Mouse (Mus musculus): ENCODE data around the gene Mllt11.

Gene Mllt11

GRCm38 (mm10) chr3:95231298-95232221, at the start of gene Mllt11:
Mllt11 (minus strand) TSS chr3:95232171.
- DNase-seq (ENCODE audit: low spot score in 2 of 2) = no peak

GRCm38 (mm10) chr3:95281216-95282126, 49.5 kb upstream of the Mllt11 start, which contains the start of the genes Mindy1 and Prune1:
Mindy1 (plus strand) TSS chr3:95281345.
Prune1 (minus strand) TSS chr3:95282076.
- peak; percentile 95 to 99 for DNase-seq (ENCODE audit: low spot score in 2 of 2)

DNA sequence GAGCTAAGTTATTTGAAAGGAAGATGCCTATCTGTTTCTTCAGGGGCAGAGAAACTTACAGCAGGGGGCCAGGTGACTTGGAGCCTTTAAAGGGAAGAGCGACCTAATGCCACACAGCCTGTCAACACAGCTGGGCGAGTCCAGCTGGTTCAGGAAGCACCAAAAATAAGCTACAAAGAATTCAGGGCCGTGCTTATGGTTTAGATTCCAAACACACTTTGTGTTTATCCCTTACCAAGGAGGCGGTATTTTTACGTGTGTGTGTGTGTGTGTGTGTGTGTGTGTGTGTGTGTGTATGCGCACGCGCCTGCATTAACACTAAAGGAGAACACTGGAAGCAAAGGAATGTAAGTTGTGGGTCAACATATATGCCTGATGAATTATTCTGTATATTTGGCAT, 48.8 kb upstream of the Mllt11 start:
- peak in 1 of 2 experiments; percentile 6 for DNase-seq (ENCODE audit: low spot score in 2 of 2)

GRCm38 (mm10) chr3:95277149-95277551, 45.2 kb upstream of the Mllt11 start:
- DNase-seq (ENCODE audit: low spot score in 2 of 2) = no peak

- DNase-seq (ENCODE audit: low spot score in 2 of 2) = no peak
Measured at GRCm38 (mm10) chr3:95276428-95276934, 44.5 kb upstream of the Mllt11 start.

GRCm38 (mm10) chr3:95275161-95275560, 43.2 kb upstream of the Mllt11 start:
- DNase-seq (ENCODE audit: low spot score in 2 of 2) = no peak

GRCm38 (mm10) chr3:95274453-95274852, 42.5 kb upstream of the Mllt11 start:
- DNase-seq (ENCODE audit: low spot score in 2 of 2) = no peak

- DNase-seq (ENCODE audit: low spot score in 2 of 2) = peak in 1 of 2 experiments; percentile 6
Measured at GRCm38 (mm10) chr3:95273471-95273870, 41.5 kb upstream of the Mllt11 start.

- no peak for DNase-seq (ENCODE audit: low spot score in 2 of 2)
Measured at GRCm38 (mm10) chr3:95270766-95271364, 38.9 kb upstream of the Mllt11 start.

DNA sequence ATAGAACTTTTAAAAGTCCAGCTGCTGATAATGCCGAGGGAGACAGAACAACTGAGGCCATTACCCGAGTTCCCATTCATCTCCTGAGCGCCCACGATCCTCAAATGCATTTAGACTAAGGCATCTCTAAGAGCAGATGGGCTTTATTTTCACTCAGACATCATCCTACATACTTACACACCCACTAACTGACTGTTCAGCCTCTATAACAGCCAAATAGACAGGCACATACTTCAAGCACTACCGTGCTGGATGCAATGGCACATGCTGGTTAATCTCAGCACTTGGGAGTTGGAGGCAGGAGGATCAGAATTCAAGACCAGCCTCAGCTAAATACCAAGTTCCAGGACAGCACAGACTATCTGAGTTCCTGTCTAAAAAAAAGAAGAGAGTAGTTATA, 37.8 kb upstream of the Mllt11 start:
- DNase-seq (ENCODE audit: low spot score in 2 of 2) = no peak

GRCm38 (mm10) chr3:95267855-95268254, 35.9 kb upstream of the Mllt11 start:
- DNase-seq (ENCODE audit: low spot score in 2 of 2) = no peak

GRCm38 (mm10) chr3:95266052-95266451, 34.1 kb upstream of the Mllt11 start:
- no peak for DNase-seq (ENCODE audit: low spot score in 2 of 2)

- no peak for DNase-seq (ENCODE audit: low spot score in 2 of 2)
Measured at GRCm38 (mm10) chr3:95264724-95265123, 32.8 kb upstream of the Mllt11 start.

GRCm38 (mm10) chr3:95263089-95263739, 31.2 kb upstream of the Mllt11 start:
- peak in 1 of 2 experiments; percentile 40 for DNase-seq (ENCODE audit: low spot score in 2 of 2)

GRCm38 (mm10) chr3:95261975-95262374, 30.0 kb upstream of the Mllt11 start:
- no peak for DNase-seq (ENCODE audit: low spot score in 2 of 2)

DNA sequence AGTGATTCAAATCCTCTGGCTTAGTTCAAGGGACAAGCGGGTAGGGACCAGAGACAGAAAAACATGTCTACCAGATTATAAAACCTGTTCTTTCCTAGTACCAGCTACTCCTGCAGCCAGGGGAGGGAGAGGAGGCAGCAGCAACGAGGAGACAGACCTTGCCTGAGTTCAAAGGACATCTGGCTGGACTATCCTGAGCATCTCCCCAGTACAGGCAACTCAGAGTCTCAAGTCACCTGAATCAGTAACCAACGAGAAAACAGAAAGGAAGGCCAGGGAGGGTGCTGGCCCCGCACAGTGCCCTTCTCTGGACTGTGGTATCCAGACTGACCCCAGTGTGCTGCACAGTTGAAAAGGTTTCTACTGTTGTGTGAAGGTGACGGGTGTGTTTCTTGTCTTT, 25.0 kb upstream of the Mllt11 start:
- DNase-seq (ENCODE audit: low spot score in 2 of 2) = no peak

GRCm38 (mm10) chr3:95250783-95251424, 18.9 kb upstream of the Mllt11 start, which contains the start of gene Bnipl:
Bnipl (minus strand) TSS chr3:95251193.
- DNase-seq (ENCODE audit: low spot score in 2 of 2) = no peak

DNA sequence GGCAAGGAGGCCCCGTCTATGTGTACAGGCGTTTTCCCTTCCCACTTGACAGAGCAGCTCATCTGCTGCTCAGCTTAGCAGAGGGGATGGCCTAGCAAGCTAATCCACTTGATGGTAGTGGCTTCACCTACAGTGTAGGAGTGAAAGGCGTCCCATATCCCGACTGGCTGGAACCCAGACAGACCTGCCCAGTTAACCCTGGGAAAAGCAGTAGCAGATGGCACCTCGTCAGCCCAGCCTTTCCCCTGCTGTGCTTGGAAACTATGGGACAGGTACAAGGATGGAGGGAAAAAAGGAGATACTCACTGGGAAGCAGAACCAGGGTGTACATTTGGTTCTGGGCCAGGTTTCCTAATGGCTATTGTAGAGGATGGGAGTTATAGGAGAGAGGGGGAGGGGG, 18.4 kb upstream of the Mllt11 start:
- DNase-seq (ENCODE audit: low spot score in 2 of 2) = no peak

DNA sequence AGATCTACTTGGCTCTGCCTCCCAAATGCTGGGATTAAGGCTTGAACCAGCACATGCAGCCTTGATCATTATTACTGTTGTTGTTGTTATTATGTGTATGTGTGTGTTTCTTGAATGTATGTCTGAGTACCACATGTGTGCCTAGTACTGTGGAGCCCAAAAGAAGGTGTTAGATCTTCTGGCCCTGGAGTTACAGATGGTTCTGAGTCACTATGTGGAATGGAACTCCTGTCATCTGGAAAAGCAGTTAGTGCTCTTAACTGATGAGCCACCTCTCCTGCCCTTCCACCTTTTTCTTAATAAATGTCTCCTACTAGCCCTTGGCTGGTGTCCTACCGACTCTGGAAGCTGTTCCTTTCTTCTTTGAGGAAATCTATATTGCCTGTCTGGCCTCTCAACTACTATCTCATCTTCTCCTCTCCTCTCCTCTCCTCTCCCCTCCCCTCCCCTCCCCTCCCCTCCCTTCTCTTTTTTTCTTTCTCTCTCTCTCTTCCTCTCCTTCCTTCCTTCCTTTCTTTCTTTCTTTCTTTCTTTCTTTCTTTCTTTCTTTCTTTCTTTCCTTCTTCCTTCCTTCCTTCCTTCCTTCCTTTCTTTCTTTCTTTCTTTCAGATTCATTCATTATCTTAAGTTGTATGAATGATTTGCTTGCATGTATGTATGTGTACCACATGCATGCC, 15.8 kb upstream of the Mllt11 start:
- DNase-seq (ENCODE audit: low spot score in 2 of 2) = no peak
